Mouse (Mus musculus) lung, postnatal 0 days (tissue): ENCODE data around the gene Gna14. TPM values are rescaled to one million over a fixed set of nuclear protein-coding genes. Genes with fewer than 3 reads are reported as not detected.

Experiments
- ATAC-seq: fragments of 200-750 bp; cut with Nextera tagmentation; 2 replicates; pipeline ENCODE4 v1.8.0; 2017; ENCODE audit warnings: moderate library complexity
- DNase-seq: peaks from one replicate; pipeline ENCODE4 v3.0.0-alpha.2; 2016; ENCODE audit warnings: low spot score
- H3K27ac ChIP-seq: fragments of 300-500 bp; sonication (generic); 2 replicates; pipeline ENCODE4 v1.5.1; 2014; ENCODE audit warnings: antibody characterized with exemption, mild to moderate bottlenecking, low read length, mixed read lengths
- H3K27me3 ChIP-seq: fragments of 300-500 bp; sonication (generic); replicated peaks from 2 replicates; pipeline ENCODE4 v1.6.1; 2014; ENCODE audit warnings: low read length, mixed read lengths; ENCODE audit not compliant: insufficient read depth
- H3K36me3 ChIP-seq: fragments of 300-500 bp; sonication (generic); 2 replicates; pipeline ENCODE4 v1.6.1; 2014; ENCODE audit warnings: low read length, mixed read lengths; ENCODE audit not compliant: insufficient read depth
- H3K4me1 ChIP-seq: fragments of 300-500 bp; sonication (generic); 2 replicates; pipeline ENCODE4 v1.6.1; 2014; ENCODE audit warnings: antibody characterized with exemption, low read depth, low read length, mixed read lengths; ENCODE audit not compliant: insufficient read depth
- H3K4me2 ChIP-seq: fragments of 300-500 bp; sonication (generic); replicated peaks from 2 replicates; pipeline ENCODE4 v1.6.1; 2014; ENCODE audit warnings: low read depth, mild to moderate bottlenecking, low read length, moderate library complexity, mixed read lengths
- H3K4me3 ChIP-seq: fragments of 300-500 bp; sonication (generic); 2 replicates; pipeline ENCODE4 v1.5.1; 2014; ENCODE audit warnings: low read depth, low read length
- H3K9ac ChIP-seq: fragments of 300-500 bp; sonication (generic); replicated peaks from 2 replicates; pipeline ENCODE4 v1.6.1; 2014; ENCODE audit warnings: low read depth, mild to moderate bottlenecking
- H3K9me3 ChIP-seq: fragments of 300-500 bp; sonication (generic); 2 replicates; pipeline ENCODE4 v1.6.1; 2016; ENCODE audit warnings: low read length, mixed read lengths
- CTCF ChIP-seq: IDR thresholded peaks from 2 replicates; pipeline ENCODE4 v1.5.1; 2016; ENCODE audit warnings: antibody characterized with exemption, mild to moderate bottlenecking
- EP300 ChIP-seq: IDR thresholded peaks from 2 replicates; pipeline ENCODE4 v1.6.1; 2016; ENCODE audit warnings: antibody characterized with exemption, mild to moderate bottlenecking, control low read depth
- WGBS: fragments of 180-500 bp; shearing (Covaris S2); extraction: QIAGEN DNeasy Blood & Tissue Kit; methylation state at CpG from one replicate; pipeline ENCODE4 v1.1.7; 2014; 5-methylcytosine and 5-hydroxymethylcytosine counted together
- polyA plus RNA-seq: library from polyadenylated mRNA; unstranded; fragments of >200 nt; fragmentation: Nextera tagmentation; extraction: Ambion mirVana; gene quantifications from 2 replicates; pipeline ENCODE4 v1.2.1, GENCODE M21; 2015

Gna14 gene
- polyA plus RNA-seq, 1 experiment from 2014 or later = 15.6 TPM

DNA sequence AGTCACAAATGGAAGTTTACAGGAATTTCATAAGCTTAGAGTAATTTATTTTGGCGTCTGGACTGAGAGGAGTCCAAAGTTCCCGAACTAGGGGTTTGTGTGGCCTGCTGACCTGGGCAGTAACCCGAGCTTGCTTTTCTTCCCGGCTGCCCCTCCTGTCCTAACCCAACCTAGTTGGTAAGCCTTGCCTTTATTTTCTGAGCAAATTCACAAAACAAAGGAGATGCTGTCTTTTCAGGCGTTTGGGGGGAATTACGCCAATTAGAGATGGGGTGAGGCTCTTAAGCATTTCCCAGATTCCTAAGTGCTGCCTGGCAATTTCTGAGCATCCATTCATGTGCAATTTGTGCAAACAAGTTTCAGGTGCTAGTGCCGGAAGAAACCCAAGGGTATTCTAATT, 55.9 kb downstream of the Gna14 start:
- no peak overlapping the region for H3K4me2 ChIP-seq
- TF ChIP-seq CTCF (no peak), EP300 (no peak)
- DNase-seq (no peak), ATAC-seq (no peak)
- H3K4me1 ChIP-seq = no peaks in the 10 kb centered on the region
- no peaks in the 10 kb centered on the region for H3K36me3 ChIP-seq
- H3K27ac ChIP-seq = no peak overlapping the region
- H3K9me3 ChIP-seq = no peaks in the 10 kb centered on the region
- H3K4me3 ChIP-seq = no peak overlapping the region
- WGBS = 42% methylated on average over 7 of the region's 7 CpGs
- H3K9ac ChIP-seq = no peak overlapping the region
- H3K27me3 ChIP-seq = no peaks in the 10 kb centered on the region

- Histone ChIP-seq H3K4me1 (no peaks in the 10 kb centered on the region), H3K4me3 (no peak overlapping the region), H3K9ac (no peak overlapping the region), H3K9me3 (no peaks in the 10 kb centered on the region), H3K36me3 (no peaks in the 10 kb centered on the region), H3K27me3 (no peaks in the 10 kb centered on the region), H3K4me2 (no peak overlapping the region), H3K27ac (no peak overlapping the region)
- TF ChIP-seq EP300 = no peak
- no peak for TF ChIP-seq CTCF
- DNase-seq (no peak), ATAC-seq (no peak)
- 65% methylated on average over 1 of the region's 1 CpGs for WGBS
Measured at GRCm38 (mm10) chr19:16492453-16492852, 56.9 kb downstream of the Gna14 start.

GRCm38 (mm10) chr19:16494816-16495516, 59.4 kb downstream of the Gna14 start:
- ATAC-seq (no peak), DNase-seq (no peak)
- WGBS = 83% methylated on average over 10 of the region's 10 CpGs
- TF ChIP-seq CTCF = no peak
- no peak for TF ChIP-seq EP300
- Histone ChIP-seq H3K9me3 (no peaks in the 10 kb centered on the region), H3K4me1 (no peaks in the 10 kb centered on the region), H3K9ac (no peak overlapping the region), H3K4me2 (no peak overlapping the region), H3K27me3 (no peaks in the 10 kb centered on the region), H3K4me3 (no peak overlapping the region), H3K27ac (no peak overlapping the region), H3K36me3 (no peaks in the 10 kb centered on the region)

DNA sequence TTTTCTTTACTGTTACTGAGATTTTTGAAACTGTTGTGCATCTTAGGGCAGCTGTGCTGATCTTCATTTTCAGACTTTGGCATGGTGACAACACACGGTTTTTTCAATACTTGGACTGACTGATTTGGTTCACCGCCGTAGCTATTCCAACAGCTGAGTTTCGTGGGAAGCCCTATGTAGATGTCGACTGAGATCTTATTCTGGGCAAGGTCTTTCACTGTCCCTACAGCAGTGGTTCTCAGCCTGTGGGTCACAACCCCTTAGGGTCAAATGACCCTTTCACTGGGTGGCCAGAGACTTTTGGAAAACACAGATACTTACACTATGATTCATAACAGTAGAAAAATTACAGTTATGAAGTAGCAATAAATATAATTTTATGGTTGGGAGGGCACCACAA, 60.5 kb downstream of the Gna14 start:
- no peak for ATAC-seq
- DNase-seq = no peak
- 63% methylated on average over 5 of the region's 5 CpGs for WGBS
- no peak for TF ChIP-seq CTCF
- no peak for TF ChIP-seq EP300
- Histone ChIP-seq H3K27ac (no peak overlapping the region), H3K4me1 (no peaks in the 10 kb centered on the region), H3K4me3 (no peak overlapping the region), H3K27me3 (no peaks in the 10 kb centered on the region), H3K4me2 (no peak overlapping the region), H3K9me3 (no peaks in the 10 kb centered on the region), H3K9ac (no peak overlapping the region), H3K36me3 (no peaks in the 10 kb centered on the region)

DNA sequence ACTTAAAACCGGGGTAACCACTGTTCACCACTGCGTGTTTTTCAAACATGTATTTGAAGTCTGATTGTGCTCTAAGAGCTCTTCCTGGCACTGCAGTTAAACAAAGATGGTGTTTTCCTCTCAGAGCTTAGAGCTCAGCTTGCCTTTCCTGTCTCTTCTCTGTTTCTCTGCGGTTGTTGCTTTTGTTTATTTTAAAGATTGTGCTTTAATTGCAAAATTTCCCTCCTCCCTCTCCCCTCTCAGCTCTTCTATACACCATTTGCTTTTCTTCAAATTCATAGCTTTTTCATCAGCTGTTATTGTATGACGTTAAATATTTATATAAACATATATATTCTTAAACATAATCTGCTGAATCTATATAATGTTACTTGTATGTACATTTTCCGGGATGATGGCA, 66.5 kb downstream of the Gna14 start:
- Histone ChIP-seq H3K4me1 (0 out of 2 replicates have a peak, but pooled peaks cover 3% of the 10 kb centered on the region), H3K36me3 (no peaks in the 10 kb centered on the region), H3K4me2 (no peak overlapping the region), H3K9me3 (no peaks in the 10 kb centered on the region), H3K4me3 (no peak overlapping the region), H3K27ac (peak overlapping the region; percentile 64; the same call in 1 of the 2 replicates), H3K9ac (no peak overlapping the region), H3K27me3 (no peaks in the 10 kb centered on the region)
- DNase-seq (peak; percentile 25), ATAC-seq (no peak)
- 16% methylated on average over 5 of the region's 5 CpGs for WGBS
- TF ChIP-seq CTCF = no peak
- no peak for TF ChIP-seq EP300

- ATAC-seq (no peak), DNase-seq (no peak)
- 0 out of 2 replicates have a peak, but pooled peaks cover 3% of the 10 kb centered on the region for H3K4me1 ChIP-seq
- WGBS = 82% methylated on average over 6 of the region's 6 CpGs
- H3K27ac ChIP-seq = no peak overlapping the region
- no peaks in the 10 kb centered on the region for H3K36me3 ChIP-seq
- no peak overlapping the region for H3K4me3 ChIP-seq
- H3K27me3 ChIP-seq = no peaks in the 10 kb centered on the region
- no peak for TF ChIP-seq EP300
- no peak for TF ChIP-seq CTCF
- no peaks in the 10 kb centered on the region for H3K9me3 ChIP-seq
- no peak overlapping the region for H3K9ac ChIP-seq
- H3K4me2 ChIP-seq = no peak overlapping the region
Measured at GRCm38 (mm10) chr19:16506711-16507364, 71.3 kb downstream of the Gna14 start.
